Mouse (Mus musculus): ENCODE data around the gene Fam78a.

GRCm38 (mm10) chr2:32055357-32055965 lies 29.2 kb downstream of the Fam78a start:
- TF ChIP-seq ZC3H11A (IDR thresholded peaks at IDR 0.05; ENCODE audit: borderline replicate concordance, low read depth, low read length) (no peak), HCFC1 (IDR thresholded peaks at IDR 0.05; ENCODE audit: borderline replicate concordance, insufficient read depth, low read length) (no peak)

Measured in ES-E14 (cell line).